Mouse (Mus musculus) kidney, adult 2 months (tissue): ENCODE results near the gene Alk.

ENCODE experiments used
- CTCF ChIP-seq: fragments of 200-500 bp; conservative IDR thresholded peaks from 2 replicates; pipeline ENCODE4 v1.5.1; 2011; ENCODE audit warnings: low read depth, mild to moderate bottlenecking, control low read depth, low read length, moderate library complexity, mixed read lengths; ENCODE audit not compliant: insufficient read depth, insufficient read length
- POLR2A ChIP-seq: fragments of 200-500 bp; IDR thresholded peaks from one replicate; pipeline ENCODE4 v1.6.1; 2011; ENCODE audit warnings: low read depth, low read length, control low read depth

- no peak for TF ChIP-seq CTCF
- no peak for TF ChIP-seq POLR2A
These were observed 608.9 kb downstream of the Alk start for GRCm38 (mm10) chr17:71995539-71995938.
